Mouse (Mus musculus) E14TG2a.4 (cell line): ENCODE results near the gene Oma1.

Experiments
- H3K27me3 ChIP-seq: 2 replicates; pipeline ENCODE4 v1.6.1; 2014; ENCODE audit warnings: low read length, control low read depth; ENCODE audit not compliant: insufficient read depth
- H3K36me3 ChIP-seq: 2 replicates; pipeline ENCODE4 v1.6.1; 2014; ENCODE audit warnings: low read length, control low read depth; ENCODE audit not compliant: insufficient read depth
- H3K4me1 ChIP-seq: replicated peaks from 2 replicates; pipeline ENCODE4 v1.6.1; 2014; ENCODE audit warnings: low read depth, low read length, control low read depth
- H3K4me3 ChIP-seq: replicated peaks from 2 replicates; pipeline ENCODE4 v1.5.1; 2014; ENCODE audit warnings: mild to moderate bottlenecking, low read length
- H3K9me3 ChIP-seq: 2 replicates; pipeline ENCODE4 v1.6.1; 2014; ENCODE audit warnings: low read length, control low read depth
- CTCF ChIP-seq: conservative IDR thresholded peaks from 2 replicates; pipeline ENCODE4 v1.5.1; 2014; ENCODE audit warnings: low read length
- NANOG ChIP-seq: IDR thresholded peaks from 2 replicates; pipeline ENCODE4 v1.6.1; 2014; ENCODE audit warnings: borderline replicate concordance, low read length, mixed read lengths
- POU5F1 ChIP-seq: IDR thresholded peaks from 2 replicates; pipeline ENCODE4 v1.6.1; 2014; ENCODE audit warnings: low read length, borderline replicate concordance

The Oma1 gene

GRCm38 (mm10) chr4:103341620-103342019 is 28.0 kb downstream of the Oma1 start:
- Histone ChIP-seq H3K9me3 (no peaks in the 10 kb centered on the region), H3K4me3 (no peak overlapping the region), H3K36me3 (no peaks in the 10 kb centered on the region), H3K27me3 (no peaks in the 10 kb centered on the region), H3K4me1 (no peaks in the 10 kb centered on the region)
- TF ChIP-seq POU5F1 (no peak), NANOG (no peak), CTCF (no peak)

DNA sequence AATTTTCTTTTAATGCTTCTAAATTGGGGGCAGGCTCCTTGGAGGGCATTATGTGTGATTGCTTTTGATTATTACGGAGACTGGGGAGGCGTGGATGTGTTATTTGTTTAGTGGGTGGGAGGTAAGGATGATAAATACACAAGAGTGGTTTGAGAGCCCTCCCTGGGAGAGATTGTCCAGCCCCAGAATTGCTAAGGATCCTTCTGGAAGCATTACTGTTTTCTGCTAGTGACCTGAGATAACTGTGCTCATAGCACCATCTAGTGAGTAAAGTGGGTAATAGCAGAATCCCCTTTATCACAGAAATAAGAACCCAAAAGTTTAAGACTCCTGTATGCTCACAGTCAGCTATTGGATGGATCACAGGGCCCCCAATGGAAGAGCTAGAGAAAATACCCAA is 32.4 kb downstream of the Oma1 start:
- Histone ChIP-seq H3K27me3 (no peaks in the 10 kb centered on the region), H3K4me1 (no peaks in the 10 kb centered on the region), H3K4me3 (no peak overlapping the region), H3K36me3 (no peaks in the 10 kb centered on the region), H3K9me3 (no peaks in the 10 kb centered on the region)
- TF ChIP-seq CTCF = peak; percentile 62
- TF ChIP-seq NANOG = no peak

GRCm38 (mm10) chr4:103346849-103347248 is 33.2 kb downstream of the Oma1 start:
- Histone ChIP-seq H3K36me3 (no peaks in the 10 kb centered on the region), H3K4me3 (no peak overlapping the region), H3K9me3 (no peaks in the 10 kb centered on the region), H3K4me1 (peaks cover 4% of the 10 kb centered on the region; the same call in 1 of the 2 replicates), H3K27me3 (no peaks in the 10 kb centered on the region)
- TF ChIP-seq POU5F1 (no peak), NANOG (no peak), CTCF (no peak)

DNA sequence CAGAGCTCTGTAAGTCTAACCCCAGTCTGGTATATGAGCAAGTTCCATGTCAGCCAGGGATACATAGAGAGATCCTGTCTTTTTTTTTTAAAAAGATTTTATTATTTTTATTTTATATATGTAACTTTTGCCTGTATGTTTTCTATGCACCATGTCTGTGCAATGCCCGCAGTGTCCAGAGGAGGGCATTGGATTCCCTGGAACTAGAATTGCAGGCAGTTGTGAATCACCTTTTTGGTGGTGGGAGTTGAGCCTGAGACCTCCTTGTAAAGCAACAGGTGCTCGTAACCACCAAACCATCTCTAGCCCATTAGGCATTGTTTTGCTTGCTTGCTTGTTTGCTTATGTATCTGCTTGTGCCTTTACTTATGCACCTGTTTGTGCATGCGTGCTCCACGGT is 35.6 kb downstream of the Oma1 start:
- H3K4me3 ChIP-seq = no peak overlapping the region
- H3K9me3 ChIP-seq = no peaks in the 10 kb centered on the region
- TF ChIP-seq CTCF = peak; percentile 65
- no peak for TF ChIP-seq POU5F1
- H3K4me1 ChIP-seq = peaks cover 19% of the 10 kb centered on the region
- no peaks in the 10 kb centered on the region for H3K27me3 ChIP-seq
- no peaks in the 10 kb centered on the region for H3K36me3 ChIP-seq

DNA sequence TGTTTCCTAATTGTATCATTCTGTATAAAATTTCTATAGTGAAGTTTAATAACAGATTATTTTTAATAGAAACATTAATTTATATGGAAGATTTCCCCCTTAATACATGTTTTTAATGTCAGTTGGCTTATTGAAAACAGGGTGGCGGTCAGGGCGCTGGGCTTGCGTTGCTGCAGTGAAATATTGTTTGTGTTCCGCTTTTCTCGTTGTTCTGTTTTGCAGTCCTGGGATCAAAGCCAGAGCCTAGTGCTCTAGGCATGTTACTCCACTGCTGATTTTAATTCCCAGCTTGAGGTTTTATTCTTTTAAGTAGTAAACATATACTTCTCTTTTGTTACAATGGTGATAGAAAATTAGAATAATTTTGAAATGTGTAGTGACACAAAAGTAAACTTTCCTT is 39.3 kb downstream of the Oma1 start:
- Histone ChIP-seq H3K27me3 (no peaks in the 10 kb centered on the region), H3K4me1 (peaks cover 19% of the 10 kb centered on the region), H3K36me3 (no peaks in the 10 kb centered on the region), H3K9me3 (no peaks in the 10 kb centered on the region), H3K4me3 (no peak overlapping the region)
- no peak for TF ChIP-seq POU5F1
- TF ChIP-seq NANOG = no peak
- no peak for TF ChIP-seq CTCF

DNA sequence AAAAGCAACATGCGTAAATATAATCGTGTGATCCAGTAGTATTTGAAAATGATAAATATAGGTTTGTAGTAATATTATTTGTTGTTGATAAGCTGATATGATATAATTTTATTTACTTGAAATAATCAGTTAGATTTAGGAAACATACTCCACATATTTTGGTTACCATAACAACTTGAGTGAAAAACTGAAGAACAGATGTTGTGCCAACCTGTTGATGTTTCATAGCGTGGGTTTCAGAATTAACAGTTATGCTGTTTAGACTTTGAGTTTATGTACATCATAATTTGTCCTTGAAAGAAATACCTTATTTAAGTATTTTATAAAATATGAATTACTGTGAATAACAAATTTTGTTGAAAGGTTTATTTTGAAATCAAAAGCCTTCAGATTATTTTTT is 43.8 kb downstream of the Oma1 start:
- Histone ChIP-seq H3K9me3 (no peaks in the 10 kb centered on the region), H3K4me1 (peaks cover 12% of the 10 kb centered on the region), H3K36me3 (no peaks in the 10 kb centered on the region), H3K4me3 (no peak overlapping the region), H3K27me3 (no peaks in the 10 kb centered on the region)
- no peak for TF ChIP-seq CTCF
- TF ChIP-seq POU5F1 = no peak
- TF ChIP-seq NANOG = no peak

GRCm38 (mm10) chr4:103358941-103359448 is 45.4 kb downstream of the Oma1 start:
- Histone ChIP-seq H3K9me3 (no peaks in the 10 kb centered on the region), H3K27me3 (no peaks in the 10 kb centered on the region), H3K36me3 (no peaks in the 10 kb centered on the region), H3K4me3 (no peak overlapping the region), H3K4me1 (peaks cover under 1% of the 10 kb centered on the region)
- TF ChIP-seq NANOG (no peak), POU5F1 (no peak), CTCF (no peak)

GRCm38 (mm10) chr4:103382171-103382570 is 68.6 kb downstream of the Oma1 start:
- no peaks in the 10 kb centered on the region for H3K9me3 ChIP-seq
- no peaks in the 10 kb centered on the region for H3K27me3 ChIP-seq
- no peaks in the 10 kb centered on the region for H3K36me3 ChIP-seq
- H3K4me3 ChIP-seq = no peak overlapping the region
- no peaks in the 10 kb centered on the region for H3K4me1 ChIP-seq
- TF ChIP-seq CTCF = no peak

DNA sequence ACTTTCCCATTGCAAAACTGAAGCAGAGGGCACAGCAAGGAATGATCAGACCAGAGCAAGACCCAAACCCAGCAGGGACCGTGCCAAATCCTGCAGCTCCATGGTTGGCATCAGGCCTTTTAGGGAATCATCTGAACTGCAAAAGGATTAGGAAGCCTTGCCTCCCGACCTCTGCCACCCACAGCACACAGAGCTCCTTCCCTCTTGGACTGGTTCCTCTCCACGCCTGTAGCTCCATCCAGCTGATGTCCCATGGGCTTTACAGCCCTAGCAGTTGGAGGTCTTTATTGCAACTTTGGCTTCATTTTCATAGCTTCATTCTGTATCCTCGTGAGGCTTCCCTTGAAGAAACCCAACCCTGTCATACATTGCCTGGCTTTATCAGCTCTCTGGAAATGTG is 71.4 kb downstream of the Oma1 start:
- TF ChIP-seq POU5F1 (no peak), NANOG (no peak), CTCF (no peak)

More for the DNA sequence above, 71.4 kb downstream of the Oma1 start:
- Histone ChIP-seq H3K4me1 (no peaks in the 10 kb centered on the region), H3K9me3 (no peaks in the 10 kb centered on the region), H3K4me3 (no peak overlapping the region), H3K27me3 (peaks cover 4% of the 10 kb centered on the region; the same call in 1 of the 2 replicates), H3K36me3 (no peaks in the 10 kb centered on the region)
